Mouse (Mus musculus) hindbrain, embryonic 14.5 days (tissue): ENCODE measurements at regions not wholly inside any gene's neighbourhood (a gene's known extent, or its start where the extent isn't known, plus 50 kb on each side); places are given as distances from the start of the nearest gene placed in this dataset.

ENCODE experiments used
- ATAC-seq: fragments of 200-750 bp; cut with Nextera tagmentation; 2 replicates; pipeline ENCODE4 v1.8.0; 2017; ENCODE audit warnings: moderate number of reproducible peaks, mild to moderate bottlenecking, moderate TSS enrichment, moderate library complexity; ENCODE audit not compliant: low FRiP score
- DNase-seq: peaks from one replicate; pipeline ENCODE4 v3.0.0-alpha.2; 2015; ENCODE audit warnings: low spot score
- H3K27ac ChIP-seq: fragments of 300-500 bp; sonication (generic); 2 replicates; pipeline ENCODE4 v1.5.1; 2014; ENCODE audit warnings: mild to moderate bottlenecking, moderate library complexity
- H3K27me3 ChIP-seq: fragments of 300-500 bp; sonication (generic); 2 replicates; pipeline ENCODE4 v1.6.1; 2014; ENCODE audit warnings: mild to moderate bottlenecking, low read length, mixed read lengths; ENCODE audit not compliant: control insufficient read depth, insufficient read depth
- H3K36me3 ChIP-seq: fragments of 300-500 bp; sonication (generic); replicated peaks from 2 replicates; pipeline ENCODE4 v1.6.1; 2014; ENCODE audit not compliant: control insufficient read depth, insufficient read depth
- H3K4me1 ChIP-seq: fragments of 300-500 bp; sonication (generic); replicated peaks from 2 replicates; pipeline ENCODE4 v1.6.1; 2014; ENCODE audit warnings: antibody characterized with exemption, low read length, mixed read lengths; ENCODE audit not compliant: control insufficient read depth, insufficient read depth
- H3K4me2 ChIP-seq: fragments of 300-500 bp; sonication (generic); replicated peaks from 2 replicates; pipeline ENCODE4 v1.6.1; 2014; ENCODE audit warnings: mild to moderate bottlenecking, moderate library complexity
- H3K4me3 ChIP-seq: fragments of 300-500 bp; sonication (generic); replicated peaks from 2 replicates; pipeline ENCODE4 v1.5.1; 2014; ENCODE audit warnings: mild to moderate bottlenecking, low read length
- H3K9ac ChIP-seq: fragments of 300-500 bp; sonication (generic); 2 replicates; pipeline ENCODE4 v1.6.1; 2014
- H3K9me3 ChIP-seq: fragments of 300-500 bp; sonication (generic); 2 replicates; pipeline ENCODE4 v1.6.1; 2016; ENCODE audit warnings: low read length; ENCODE audit not compliant: control insufficient read depth
- WGBS: fragments of 180-500 bp; shearing (Covaris S2); extraction: QIAGEN DNeasy Blood & Tissue Kit; methylation state at CpG from one replicate; pipeline ENCODE4 v1.1.7; 2014; 5-methylcytosine and 5-hydroxymethylcytosine counted together

DNA sequence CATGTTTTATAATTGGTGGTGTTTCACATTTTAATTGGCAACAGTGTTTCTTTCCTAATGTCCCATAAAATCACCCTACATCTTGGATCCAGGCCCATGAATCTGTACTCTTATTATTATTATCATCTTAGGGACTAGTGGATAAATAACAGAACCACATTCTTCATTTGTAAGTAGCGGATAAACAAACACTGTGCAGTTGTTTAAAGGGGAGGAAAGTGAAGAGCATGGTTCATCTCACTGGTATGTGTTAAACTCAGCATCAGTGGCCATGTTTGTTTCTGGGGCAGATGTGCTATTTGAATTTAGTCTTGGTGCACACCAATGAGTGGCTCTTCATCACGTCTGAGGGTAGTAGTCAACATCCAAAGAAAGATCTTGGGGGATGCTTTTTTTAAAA, 233.1 kb downstream of the Qk start:
- no peaks in the 10 kb centered on the region for H3K4me1 ChIP-seq
- peaks cover 1% of the 10 kb centered on the region; the same call in 1 of the 2 replicates for H3K9me3 ChIP-seq
- H3K4me3 ChIP-seq = no peak overlapping the region
- no peak overlapping the region for H3K9ac ChIP-seq
- H3K4me2 ChIP-seq = no peak overlapping the region
- WGBS = 91% methylated on average over 2 of the region's 2 CpGs
- no peak for ATAC-seq
- H3K27ac ChIP-seq = no peak overlapping the region
- H3K36me3 ChIP-seq = no peaks in the 10 kb centered on the region
- no peak for DNase-seq
- no peaks in the 10 kb centered on the region for H3K27me3 ChIP-seq

DNA sequence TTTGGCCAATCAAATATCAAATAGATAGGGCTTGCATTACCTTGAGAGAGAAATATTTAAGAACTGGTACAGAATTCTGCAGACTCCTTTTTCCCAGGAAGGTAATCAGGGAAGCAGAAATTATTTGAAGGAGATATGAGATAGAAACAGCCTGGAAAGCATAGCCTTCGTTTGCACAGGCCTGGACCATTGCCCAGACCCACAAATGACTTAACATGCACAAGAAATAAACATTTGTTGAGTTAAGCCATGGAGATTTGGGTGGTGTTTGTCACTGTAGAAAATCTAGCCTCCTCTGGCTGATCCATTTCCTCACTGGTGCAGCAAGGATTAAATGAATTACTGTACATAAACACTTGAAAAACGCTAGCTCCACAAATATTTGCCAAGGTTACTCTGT, 233.5 kb downstream of the Qk start:
- no peak overlapping the region for H3K9ac ChIP-seq
- WGBS = 58% methylated on average over 2 of the region's 2 CpGs
- no peaks in the 10 kb centered on the region for H3K9me3 ChIP-seq
- H3K36me3 ChIP-seq = no peaks in the 10 kb centered on the region
- DNase-seq = no peak
- no peak overlapping the region for H3K27ac ChIP-seq
- no peaks in the 10 kb centered on the region for H3K27me3 ChIP-seq
- ATAC-seq = no peak
- H3K4me2 ChIP-seq = no peak overlapping the region
- H3K4me1 ChIP-seq = no peaks in the 10 kb centered on the region
- H3K4me3 ChIP-seq = no peak overlapping the region

DNA sequence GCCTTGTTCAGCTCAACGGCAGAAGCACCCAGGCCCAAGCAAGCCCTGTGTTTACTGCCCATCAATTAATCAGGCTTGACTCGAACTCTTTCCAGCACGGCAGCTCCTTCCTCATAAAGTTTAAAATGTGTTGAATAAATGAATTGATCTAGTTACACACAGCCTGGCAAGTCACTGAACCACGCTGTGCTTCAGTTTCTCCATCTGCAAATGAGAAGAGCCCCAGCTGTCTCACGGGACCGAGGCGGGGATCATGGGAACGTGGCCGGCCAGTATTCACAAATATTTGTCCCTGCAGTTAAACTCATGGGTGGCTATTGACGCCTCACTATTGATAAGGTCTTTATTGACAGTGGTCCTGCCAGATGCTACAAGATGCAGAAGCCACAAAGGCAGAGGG, 237.9 kb downstream of the Qk start:
- Histone ChIP-seq H3K4me1 (no peaks in the 10 kb centered on the region), H3K4me3 (no peak overlapping the region), H3K4me2 (no peak overlapping the region), H3K27ac (no peak overlapping the region), H3K27me3 (no peaks in the 10 kb centered on the region), H3K36me3 (no peaks in the 10 kb centered on the region), H3K9ac (no peak overlapping the region), H3K9me3 (no peaks in the 10 kb centered on the region)
- WGBS = 43% methylated on average over 10 of the region's 10 CpGs
- DNase-seq = no peak
- ATAC-seq = no peak

DNA sequence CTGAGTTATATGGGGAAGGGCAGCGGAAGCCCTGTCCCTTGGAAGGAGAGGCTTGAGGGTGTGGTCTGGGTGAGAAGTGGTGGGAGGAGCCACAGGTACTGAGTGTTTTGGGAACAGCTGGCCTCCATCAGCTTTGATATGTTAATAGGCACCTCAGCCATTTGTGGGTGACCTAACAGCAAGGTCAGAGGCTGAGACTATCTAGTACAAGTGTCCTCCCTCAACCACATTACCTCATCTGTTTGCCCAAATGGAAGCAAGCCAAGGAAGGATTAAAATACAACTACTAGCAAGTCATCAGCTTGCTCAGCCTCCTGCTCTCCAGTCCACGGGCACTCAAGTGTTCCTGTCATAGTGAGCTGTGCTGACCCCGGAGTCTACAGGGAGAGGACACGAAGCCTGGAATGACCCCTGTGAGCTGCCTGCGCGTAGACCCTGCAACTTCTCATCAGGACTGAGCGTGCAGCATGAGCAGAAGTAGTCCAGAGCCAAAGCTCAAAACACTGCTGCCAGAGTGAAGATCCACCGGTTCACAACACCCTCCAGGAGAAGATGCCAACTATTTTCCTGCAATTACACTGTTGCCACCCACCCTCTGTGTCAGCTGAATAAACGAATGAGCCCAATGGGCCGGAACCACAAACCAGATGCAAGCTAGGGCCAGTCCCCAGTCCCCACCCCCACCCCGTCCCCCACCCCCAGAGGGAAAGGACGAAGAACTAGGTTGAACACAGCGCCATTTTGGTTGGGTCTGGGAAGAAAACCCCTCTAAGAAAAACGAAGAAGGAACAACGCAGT, 239.6 kb downstream of the Qk start:
- no peak overlapping the region for H3K4me3 ChIP-seq
- 73% methylated on average over 15 of the region's 15 CpGs for WGBS
- no peak overlapping the region for H3K27ac ChIP-seq
- no peaks in the 10 kb centered on the region for H3K36me3 ChIP-seq
- ATAC-seq (peak; percentile 24; the same call in 1 of the 2 replicates), DNase-seq (no peak)
- no peaks in the 10 kb centered on the region for H3K4me1 ChIP-seq
- no peaks in the 10 kb centered on the region for H3K27me3 ChIP-seq
- no peak overlapping the region for H3K4me2 ChIP-seq
- H3K9me3 ChIP-seq = no peaks in the 10 kb centered on the region
- H3K9ac ChIP-seq = no peak overlapping the region

DNA sequence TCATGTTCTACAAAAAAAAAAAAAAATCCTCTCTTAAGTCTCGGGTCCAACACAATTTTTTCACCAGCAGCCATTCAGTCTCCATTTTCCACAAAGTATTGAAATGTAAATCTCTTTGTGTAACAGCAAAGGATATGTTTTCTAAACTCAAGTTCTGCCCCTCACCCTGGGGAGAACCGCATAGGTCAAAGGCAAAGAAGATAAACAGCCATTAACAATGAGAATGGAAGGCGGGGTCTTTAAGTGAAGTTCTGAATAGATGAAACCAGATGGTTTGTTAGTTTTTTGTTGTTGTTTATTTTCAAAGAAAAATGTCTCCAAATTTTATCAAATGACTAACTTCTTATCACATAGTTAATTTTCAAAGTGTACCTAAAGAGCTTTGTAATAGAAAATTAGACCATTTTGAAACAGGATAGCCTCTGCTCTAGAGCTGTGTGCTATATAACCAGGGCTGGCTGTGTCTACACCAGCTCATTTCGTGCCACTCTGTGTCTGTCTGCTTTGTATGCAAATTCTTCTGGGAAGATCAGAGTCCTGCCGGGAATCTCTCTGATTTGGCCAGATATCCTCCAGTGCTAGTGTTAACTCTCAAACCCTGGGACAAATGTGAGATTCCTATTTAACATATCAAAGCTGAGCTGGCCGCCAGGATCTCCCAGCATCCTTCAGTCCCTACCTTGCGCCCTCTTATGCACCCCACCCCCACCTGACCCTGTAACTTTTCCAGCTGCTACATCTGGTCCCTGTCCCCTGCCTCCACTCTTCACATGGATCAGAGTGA, 240.9 kb downstream of the Qk start:
- no peak for DNase-seq
- WGBS = 13% methylated on average over 7 of the region's 7 CpGs
- Histone ChIP-seq H3K36me3 (no peaks in the 10 kb centered on the region), H3K4me1 (no peaks in the 10 kb centered on the region), H3K27ac (no peak overlapping the region), H3K4me2 (no peak overlapping the region), H3K9me3 (no peaks in the 10 kb centered on the region), H3K27me3 (no peaks in the 10 kb centered on the region), H3K4me3 (no peak overlapping the region), H3K9ac (no peak overlapping the region)
- ATAC-seq = no peak

DNA sequence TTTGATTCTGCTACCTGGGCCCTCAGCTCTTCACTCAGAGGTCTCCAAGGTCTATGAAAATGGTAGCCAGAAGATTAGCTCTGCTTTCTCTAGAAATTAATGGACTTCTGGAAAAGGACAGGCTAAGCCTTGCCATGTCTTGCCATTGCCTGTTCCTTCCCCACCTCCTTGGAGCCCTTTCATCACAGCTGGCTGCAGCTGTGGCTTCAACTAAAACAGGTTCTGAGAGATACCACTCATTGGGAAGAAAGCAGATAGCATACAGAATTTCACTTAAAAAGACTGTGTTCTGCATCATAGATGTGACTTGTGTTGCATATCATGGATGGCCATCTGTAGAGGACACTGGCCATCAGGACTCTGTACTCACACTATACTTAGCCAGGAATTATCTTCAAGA, 246.4 kb downstream of the Qk start:
- ATAC-seq (no peak), DNase-seq (no peak)
- Histone ChIP-seq H3K27ac (no peak overlapping the region), H3K4me3 (no peak overlapping the region), H3K4me1 (no peaks in the 10 kb centered on the region), H3K36me3 (no peaks in the 10 kb centered on the region), H3K27me3 (no peaks in the 10 kb centered on the region), H3K4me2 (no peak overlapping the region), H3K9ac (no peak overlapping the region), H3K9me3 (no peaks in the 10 kb centered on the region)

DNA sequence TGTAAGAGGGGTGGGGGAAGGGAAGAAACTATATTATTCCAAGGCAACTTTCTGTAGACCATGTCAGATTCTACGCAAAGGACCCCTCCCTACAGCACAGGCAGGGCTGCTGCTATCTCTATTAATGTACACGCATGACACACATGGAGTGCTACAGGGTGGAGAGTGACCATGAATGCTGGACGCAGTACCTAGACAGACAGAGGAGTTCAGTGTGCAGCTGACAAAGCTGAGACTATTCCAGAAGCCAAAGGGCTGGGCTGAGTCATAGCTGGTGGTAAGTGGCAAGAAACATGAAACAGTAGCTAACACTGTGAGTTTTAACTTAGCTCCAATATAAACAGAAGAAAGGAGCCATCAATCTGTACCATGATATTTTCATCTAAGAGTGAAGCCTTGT, 250.4 kb downstream of the Qk start:
- 95% methylated on average over 3 of the region's 3 CpGs for WGBS
- Histone ChIP-seq H3K4me2 (no peak overlapping the region), H3K27me3 (no peaks in the 10 kb centered on the region), H3K36me3 (no peaks in the 10 kb centered on the region), H3K4me3 (no peak overlapping the region), H3K9me3 (no peaks in the 10 kb centered on the region), H3K9ac (no peak overlapping the region), H3K4me1 (no peaks in the 10 kb centered on the region), H3K27ac (no peak overlapping the region)
- DNase-seq (no peak), ATAC-seq (no peak)

DNA sequence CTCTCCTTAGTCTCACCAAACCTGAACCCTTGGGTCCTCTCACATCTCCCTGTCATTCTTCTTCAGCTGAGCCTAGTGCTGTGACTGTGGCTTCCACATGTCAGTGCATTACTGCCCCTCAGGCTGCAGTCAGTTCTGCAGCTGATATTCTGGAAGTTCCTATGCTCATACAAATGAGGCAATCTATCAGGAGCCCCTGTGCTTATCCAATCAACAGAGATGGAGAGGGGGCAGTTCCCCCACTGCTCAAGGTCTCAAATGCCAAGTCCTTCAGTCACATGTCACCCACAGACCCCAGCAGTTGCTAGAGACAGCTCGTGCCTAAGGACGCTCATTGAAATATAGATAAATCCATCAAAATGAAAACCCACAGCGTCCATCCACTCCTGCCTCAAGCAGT, 254.5 kb downstream of the Qk start:
- no peaks in the 10 kb centered on the region for H3K4me1 ChIP-seq
- no peak overlapping the region for H3K9ac ChIP-seq
- no peaks in the 10 kb centered on the region for H3K27me3 ChIP-seq
- H3K27ac ChIP-seq = no peak overlapping the region
- H3K4me2 ChIP-seq = no peak overlapping the region
- no peak overlapping the region for H3K4me3 ChIP-seq
- DNase-seq (no peak), ATAC-seq (no peak)
- H3K9me3 ChIP-seq = no peaks in the 10 kb centered on the region
- 71% methylated on average over 3 of the region's 3 CpGs for WGBS
- no peaks in the 10 kb centered on the region for H3K36me3 ChIP-seq

DNA sequence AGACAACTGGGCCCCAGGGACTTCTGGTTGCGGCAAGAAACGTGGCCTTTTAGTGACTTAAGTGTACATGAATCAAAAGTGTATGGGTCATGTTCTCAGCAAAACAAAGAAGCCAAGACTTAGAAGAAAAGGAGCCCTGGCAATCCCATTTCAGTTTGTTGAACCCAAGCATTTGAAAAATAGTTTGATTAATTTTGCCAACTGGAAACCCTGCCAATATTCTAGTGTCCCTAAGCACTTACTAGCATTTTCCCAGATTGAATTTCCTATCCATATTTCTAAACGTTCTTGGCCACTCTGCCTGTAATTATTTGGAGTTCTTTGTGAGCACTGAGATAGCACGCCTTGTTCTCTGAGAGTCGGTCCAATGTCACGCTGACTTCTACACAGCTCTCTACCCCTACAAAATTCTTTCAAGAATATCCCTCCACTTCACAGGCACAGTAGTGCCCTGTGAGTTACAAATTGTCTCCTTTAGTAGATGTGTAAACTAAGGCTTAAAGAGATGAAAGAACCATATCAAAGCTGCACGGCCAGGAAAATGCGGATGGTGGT, 257.0 kb downstream of the Qk start:
- Histone ChIP-seq H3K4me3 (no peak overlapping the region), H3K4me1 (no peaks in the 10 kb centered on the region), H3K4me2 (no peak overlapping the region), H3K27ac (no peak overlapping the region), H3K27me3 (no peaks in the 10 kb centered on the region), H3K9me3 (no peaks in the 10 kb centered on the region), H3K9ac (no peak overlapping the region), H3K36me3 (no peaks in the 10 kb centered on the region)
- WGBS = 84% methylated on average over 8 of the region's 8 CpGs
- no peak for DNase-seq
- ATAC-seq = no peak
